Mouse (Mus musculus): ENCODE measurements around the gene Klhdc7a. TPM values are rescaled to one million over a fixed set of nuclear protein-coding genes. Genes with fewer than 3 reads are reported as not detected.

Klhdc7a gene
- total and polyA plus RNA-seq, 2 experiments from 2014 or later = 0.25 to 1.4 TPM

GRCm38 (mm10) chr4:139977308-139977781 is 9.5 kb upstream of the Klhdc7a start:
- 27% methylated on average over 5 of the region's 5 CpGs for WGBS
- no peak overlapping the region for H3K9ac ChIP-seq (replicated peaks; ENCODE audit: low read length, poor library complexity, severe bottlenecking)
- no peak for DNase-seq (ENCODE audit: low spot score)
- no peak for TF ChIP-seq CTCF (IDR thresholded peaks at IDR 0.05)
- H3K9me3 ChIP-seq (ENCODE audit: low read length) = no peaks in the 10 kb centered on the region
- no peak for ATAC-seq (ENCODE audit: low FRiP score)
- no peak overlapping the region for H3K4me3 ChIP-seq (ENCODE audit: low read depth, low read length)
- H3K27ac ChIP-seq (ENCODE audit: low read depth, low read length) = no peak overlapping the region
- H3K27me3 ChIP-seq (ENCODE audit: insufficient read depth, low read length) = no peaks in the 10 kb centered on the region
- no peak overlapping the region for H3K4me2 ChIP-seq (ENCODE audit: low read depth, low read length, poor library complexity, severe bottlenecking)
- H3K4me1 ChIP-seq (ENCODE audit: insufficient read depth, low read length) = peaks cover 6% of the 10 kb centered on the region; the same call in 1 of the 2 replicates
- no peaks in the 10 kb centered on the region for H3K36me3 ChIP-seq (ENCODE audit: insufficient read depth, low read length)

- TF ChIP-seq CTCF (IDR thresholded peaks at IDR 0.05) = no peak
- Histone ChIP-seq H3K4me1 (ENCODE audit: insufficient read depth, low read length) (peaks cover 3% of the 10 kb centered on the region; the same call in 1 of the 2 replicates), H3K4me2 (ENCODE audit: low read depth, low read length, poor library complexity, severe bottlenecking) (no peak overlapping the region), H3K27ac (ENCODE audit: low read depth, low read length) (no peak overlapping the region), H3K36me3 (ENCODE audit: insufficient read depth, low read length) (no peaks in the 10 kb centered on the region), H3K9ac (replicated peaks; ENCODE audit: low read length, poor library complexity, severe bottlenecking) (no peak overlapping the region), H3K27me3 (ENCODE audit: insufficient read depth, low read length) (no peaks in the 10 kb centered on the region), H3K4me3 (ENCODE audit: low read depth, low read length) (no peak overlapping the region), H3K9me3 (ENCODE audit: low read length) (no peaks in the 10 kb centered on the region)
- ATAC-seq (ENCODE audit: low FRiP score) = no peak
- 45% methylated on average over 7 of the region's 7 CpGs for WGBS
- peak; percentile 69 for DNase-seq (ENCODE audit: low spot score)
These were observed 6.7 kb upstream of the Klhdc7a start for GRCm38 (mm10) chr4:139974506-139974905.

DNA sequence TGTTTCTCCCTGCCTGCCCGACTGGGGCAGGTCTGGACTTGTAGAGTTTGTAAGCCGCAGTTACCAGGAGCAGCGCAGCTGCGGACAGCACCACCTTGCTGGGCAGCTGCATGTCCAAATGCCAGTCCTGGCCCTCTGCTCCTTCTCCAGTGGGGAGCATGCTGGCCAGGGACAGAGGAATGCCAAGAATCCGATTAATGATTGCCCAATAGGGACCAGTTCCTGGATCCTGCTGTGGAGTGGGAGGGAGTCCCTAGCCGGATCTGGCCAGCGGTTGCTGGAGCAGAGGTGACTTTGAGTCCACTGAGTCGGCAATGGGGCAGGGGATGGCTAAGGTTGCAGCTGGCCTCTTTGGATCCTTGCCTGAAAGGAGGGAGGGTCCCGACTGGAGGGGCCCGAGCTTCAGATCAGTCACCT is 343 bp downstream of the Klhdc7a start:
- Histone ChIP-seq H3K9ac (replicated peaks; ENCODE audit: low read length, poor library complexity, severe bottlenecking) (no peak overlapping the region), H3K27ac (ENCODE audit: low read depth, low read length) (no peak overlapping the region; the same call in 1 of the 2 replicates), H3K4me2 (ENCODE audit: low read depth, low read length, poor library complexity, severe bottlenecking) (no peak overlapping the region), H3K9me3 (ENCODE audit: low read length) (no peaks in the 10 kb centered on the region), H3K27me3 (ENCODE audit: insufficient read depth, low read length) (no peaks in the 10 kb centered on the region), H3K4me3 (ENCODE audit: low read depth, low read length) (no peak overlapping the region), H3K4me1 (ENCODE audit: insufficient read depth, low read length) (no peaks in the 10 kb centered on the region), H3K36me3 (ENCODE audit: insufficient read depth, low read length) (no peaks in the 10 kb centered on the region)
- TF ChIP-seq CTCF (IDR thresholded peaks at IDR 0.05) = no peak
- DNase-seq (ENCODE audit: low spot score) (peak; percentile 6), ATAC-seq (ENCODE audit: low FRiP score) (no peak)
- 25% methylated on average over 10 of the region's 10 CpGs for WGBS

DNA sequence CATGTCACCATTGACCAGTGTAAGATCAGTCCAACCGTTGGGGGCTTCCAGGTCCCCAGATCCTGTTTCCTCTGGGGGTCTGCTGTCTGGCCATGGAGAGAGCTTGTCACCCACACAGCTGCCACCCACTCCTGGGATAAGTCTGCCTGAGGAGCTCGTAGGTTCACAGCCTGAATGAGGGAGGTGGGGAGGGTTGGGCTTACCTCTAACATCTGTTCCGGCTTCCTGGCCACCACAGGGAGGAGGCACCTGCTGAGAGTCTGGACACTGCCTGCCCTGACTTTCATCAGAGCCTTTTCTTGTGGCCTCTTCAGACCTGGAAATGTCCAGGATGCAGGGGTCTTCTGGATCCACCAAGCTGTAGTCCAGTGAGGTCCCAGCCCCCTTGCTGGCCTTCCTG is 845 bp downstream of the Klhdc7a start:
- ATAC-seq (ENCODE audit: low FRiP score) (no peak), DNase-seq (ENCODE audit: low spot score) (no peak)
- H3K27me3 ChIP-seq (ENCODE audit: insufficient read depth, low read length) = no peaks in the 10 kb centered on the region
- 60% methylated on average over 3 of the region's 3 CpGs for WGBS
- no peaks in the 10 kb centered on the region for H3K9me3 ChIP-seq (ENCODE audit: low read length)
- no peaks in the 10 kb centered on the region for H3K36me3 ChIP-seq (ENCODE audit: insufficient read depth, low read length)
- no peak overlapping the region for H3K27ac ChIP-seq (ENCODE audit: low read depth, low read length)
- H3K4me3 ChIP-seq (ENCODE audit: low read depth, low read length) = no peak overlapping the region
- H3K9ac ChIP-seq (replicated peaks; ENCODE audit: low read length, poor library complexity, severe bottlenecking) = no peak overlapping the region
- no peaks in the 10 kb centered on the region for H3K4me1 ChIP-seq (ENCODE audit: insufficient read depth, low read length)
- no peak overlapping the region for H3K4me2 ChIP-seq (ENCODE audit: low read depth, low read length, poor library complexity, severe bottlenecking)
- no peak for TF ChIP-seq CTCF (IDR thresholded peaks at IDR 0.05)

- Histone ChIP-seq H3K4me1 (ENCODE audit: insufficient read depth, low read length) (no peaks in the 10 kb centered on the region), H3K4me3 (ENCODE audit: low read depth, low read length) (no peak overlapping the region), H3K4me2 (ENCODE audit: low read depth, low read length, poor library complexity, severe bottlenecking) (no peak overlapping the region), H3K27me3 (ENCODE audit: insufficient read depth, low read length) (no peaks in the 10 kb centered on the region), H3K9ac (replicated peaks; ENCODE audit: low read length, poor library complexity, severe bottlenecking) (no peak overlapping the region), H3K27ac (ENCODE audit: low read depth, low read length) (no peak overlapping the region), H3K9me3 (ENCODE audit: low read length) (no peaks in the 10 kb centered on the region), H3K36me3 (ENCODE audit: insufficient read depth, low read length) (no peaks in the 10 kb centered on the region)
- TF ChIP-seq CTCF (IDR thresholded peaks at IDR 0.05) = no peak
- 92% methylated on average over 28 of the region's 28 CpGs for WGBS
- DNase-seq (ENCODE audit: low spot score) (no peak), ATAC-seq (ENCODE audit: low FRiP score) (no peak)
These were observed 2.1 kb downstream of the Klhdc7a start for GRCm38 (mm10) chr4:139965596-139966185.

DNA sequence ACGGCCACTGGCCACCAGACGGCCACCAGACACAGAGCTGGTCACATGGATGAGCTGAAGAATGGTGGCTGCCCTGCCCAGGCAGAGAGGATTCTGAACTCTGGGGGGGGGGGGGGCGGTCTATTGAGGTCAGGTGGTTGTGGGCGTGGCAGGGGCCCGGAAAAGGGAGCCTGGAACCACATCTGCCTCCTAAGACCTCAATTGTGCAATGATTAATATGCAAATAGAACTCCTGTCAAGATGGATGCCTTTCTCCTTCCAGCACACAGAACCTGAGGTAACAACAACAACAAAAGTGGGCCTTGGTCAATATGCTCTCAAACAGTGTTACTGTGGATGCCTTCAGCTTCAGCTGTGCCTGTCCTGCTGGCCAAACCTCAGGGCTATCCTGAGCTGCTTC is 3.4 kb downstream of the Klhdc7a start:
- DNase-seq (ENCODE audit: low spot score) = no peak
- WGBS = 75% methylated on average over 5 of the region's 5 CpGs
- Histone ChIP-seq H3K9ac (replicated peaks; ENCODE audit: low read length, poor library complexity, severe bottlenecking) (no peak overlapping the region), H3K36me3 (ENCODE audit: insufficient read depth, low read length) (no peaks in the 10 kb centered on the region), H3K9me3 (ENCODE audit: low read length) (no peaks in the 10 kb centered on the region), H3K4me3 (ENCODE audit: low read depth, low read length) (no peak overlapping the region), H3K4me1 (ENCODE audit: insufficient read depth, low read length) (no peaks in the 10 kb centered on the region), H3K4me2 (ENCODE audit: low read depth, low read length, poor library complexity, severe bottlenecking) (no peak overlapping the region), H3K27ac (ENCODE audit: low read depth, low read length) (no peak overlapping the region), H3K27me3 (ENCODE audit: insufficient read depth, low read length) (no peaks in the 10 kb centered on the region)
- TF ChIP-seq CTCF (IDR thresholded peaks at IDR 0.05) = no peak
- ATAC-seq (ENCODE audit: low FRiP score) = no peak
